Mouse (Mus musculus) spleen, adult 12 weeks (tissue): ENCODE results near the gene Cryl1.

Experiments used
- DNase-seq: peaks from one replicate; pipeline ENCODE4 v3.0.0; 2022; ENCODE audit warnings: low spot score

Gene Cryl1

GRCm38 (mm10) chr14:57372348-57373102 lies 25.8 kb downstream of the Cryl1 start:
- peak; percentile 47 for DNase-seq

- no peak for DNase-seq
These were observed 31.0 kb downstream of the Cryl1 start for GRCm38 (mm10) chr14:57367327-57367726.

DNA sequence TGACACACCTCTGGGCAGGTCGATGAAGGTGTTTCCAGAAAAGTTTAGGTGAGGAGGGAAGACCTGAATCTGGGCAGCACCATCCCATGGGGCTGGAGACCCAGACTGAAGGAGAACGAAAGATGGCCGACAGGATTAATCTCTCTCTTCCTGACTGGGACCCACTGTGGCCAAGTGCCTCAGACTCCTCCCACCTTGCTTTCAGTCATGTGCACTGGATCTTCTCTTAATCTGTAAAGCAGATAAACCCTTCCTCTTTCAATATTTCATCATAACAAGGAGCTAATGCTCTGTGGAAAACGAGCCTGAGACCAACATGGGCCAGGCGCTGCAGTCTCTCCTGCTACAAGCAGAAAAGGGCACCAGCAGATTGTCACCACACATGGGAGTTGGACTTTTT lies 31.6 kb downstream of the Cryl1 start:
- DNase-seq = no peak

DNA sequence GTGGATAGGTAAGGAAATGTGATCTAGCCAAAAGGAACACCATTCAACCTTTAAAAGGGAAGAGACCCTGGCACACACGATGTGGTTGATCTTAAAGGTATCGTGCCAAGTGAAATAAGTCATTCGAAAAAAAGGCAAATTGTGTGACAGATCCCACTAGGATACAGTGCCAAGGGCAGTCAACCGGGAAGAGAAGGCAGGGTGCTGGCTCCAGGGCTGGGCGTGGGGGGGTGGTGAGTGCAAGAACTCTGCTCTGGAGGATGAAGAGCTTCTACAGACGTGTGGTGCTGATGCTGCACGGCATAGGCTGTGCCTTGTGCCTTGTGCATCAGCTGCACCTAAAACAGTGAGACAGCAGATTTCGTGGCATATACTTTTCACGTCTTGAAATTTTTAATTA lies 33.0 kb downstream of the Cryl1 start:
- DNase-seq = no peak

DNA sequence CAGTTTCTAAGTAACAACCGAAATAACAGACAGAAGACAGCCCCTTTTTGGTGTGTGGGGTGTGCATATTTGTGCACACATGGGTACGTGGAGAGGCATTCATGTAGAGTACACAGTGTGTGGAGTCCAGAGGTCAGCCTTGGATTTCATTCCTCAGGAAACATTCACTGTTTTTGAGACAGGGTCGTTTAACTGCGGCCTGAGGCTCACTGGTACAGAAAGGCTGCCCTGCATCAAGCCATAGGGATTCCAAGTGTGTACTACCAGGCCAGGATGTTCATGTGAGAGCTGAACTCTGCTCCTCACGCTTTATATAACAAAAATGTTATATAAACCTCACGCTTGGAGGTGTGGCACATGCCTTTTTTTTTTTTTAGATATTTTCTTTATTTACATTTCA lies 34.5 kb downstream of the Cryl1 start:
- DNase-seq = no peak

GRCm38 (mm10) chr14:57362726-57363660 lies 35.3 kb downstream of the Cryl1 start:
- DNase-seq = no peak

DNA sequence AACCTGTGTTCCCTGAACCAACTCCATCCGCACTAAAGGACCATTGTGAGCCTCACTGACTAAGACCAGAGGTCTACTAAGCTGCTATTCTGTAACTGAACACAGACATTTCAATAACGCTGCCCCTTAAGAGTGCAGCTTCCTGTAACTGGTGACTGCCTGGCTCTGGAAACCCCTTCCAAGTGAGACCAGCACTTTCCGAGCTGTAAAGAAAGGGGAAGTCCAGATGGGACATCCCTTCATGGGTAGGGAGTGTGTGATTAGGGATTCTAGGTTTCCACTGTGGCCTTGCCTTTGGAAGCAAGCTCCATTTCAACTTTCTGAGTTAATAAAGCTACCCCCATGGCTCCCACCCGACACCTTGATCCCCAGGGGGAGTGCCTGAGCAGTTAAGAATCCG lies 41.3 kb downstream of the Cryl1 start:
- DNase-seq = no peak

DNA sequence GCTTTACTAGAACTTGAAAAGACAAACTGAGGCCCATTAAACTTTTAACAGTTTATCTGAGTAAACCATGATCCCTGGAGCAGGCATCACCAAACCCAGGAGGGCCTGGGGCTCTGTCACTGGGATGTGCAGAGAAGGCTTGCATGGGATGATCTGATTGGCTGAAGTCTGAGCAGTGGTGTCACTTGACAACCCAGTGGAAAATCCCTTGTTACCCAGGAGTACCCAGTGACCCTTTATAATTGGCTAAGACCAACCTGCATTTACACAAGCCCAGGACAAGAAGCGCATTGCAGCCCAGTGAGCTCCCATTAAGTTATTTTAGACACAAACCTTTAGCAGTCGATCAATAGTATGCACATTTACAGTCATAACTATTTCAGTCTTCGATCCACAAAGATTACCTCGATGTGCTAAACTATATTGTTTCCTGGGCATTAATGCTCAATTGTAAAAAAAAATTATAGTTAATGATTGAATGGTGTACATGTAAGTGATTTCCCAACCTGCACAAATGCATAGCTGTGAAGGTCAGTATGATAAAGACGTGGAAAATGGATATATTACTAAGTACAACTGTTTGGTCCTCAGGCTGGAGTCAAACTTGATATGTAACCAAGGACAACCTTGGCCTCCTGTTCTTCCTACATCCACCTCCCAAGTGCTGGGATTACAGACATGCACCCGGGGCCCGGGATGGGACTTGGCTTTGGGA lies 46.7 kb downstream of the Cryl1 start:
- DNase-seq = no peak

- DNase-seq = no peak
These were observed 48.4 kb downstream of the Cryl1 start for GRCm38 (mm10) chr14:57349955-57350354.

GRCm38 (mm10) chr14:57348155-57348554 lies 50.2 kb downstream of the Cryl1 start:
- no peak for DNase-seq

GRCm38 (mm10) chr14:57346135-57346534 lies 52.2 kb downstream of the Cryl1 start:
- no peak for DNase-seq

- no peak for DNase-seq
These were observed 53.4 kb downstream of the Cryl1 start for GRCm38 (mm10) chr14:57344781-57345492.

DNA sequence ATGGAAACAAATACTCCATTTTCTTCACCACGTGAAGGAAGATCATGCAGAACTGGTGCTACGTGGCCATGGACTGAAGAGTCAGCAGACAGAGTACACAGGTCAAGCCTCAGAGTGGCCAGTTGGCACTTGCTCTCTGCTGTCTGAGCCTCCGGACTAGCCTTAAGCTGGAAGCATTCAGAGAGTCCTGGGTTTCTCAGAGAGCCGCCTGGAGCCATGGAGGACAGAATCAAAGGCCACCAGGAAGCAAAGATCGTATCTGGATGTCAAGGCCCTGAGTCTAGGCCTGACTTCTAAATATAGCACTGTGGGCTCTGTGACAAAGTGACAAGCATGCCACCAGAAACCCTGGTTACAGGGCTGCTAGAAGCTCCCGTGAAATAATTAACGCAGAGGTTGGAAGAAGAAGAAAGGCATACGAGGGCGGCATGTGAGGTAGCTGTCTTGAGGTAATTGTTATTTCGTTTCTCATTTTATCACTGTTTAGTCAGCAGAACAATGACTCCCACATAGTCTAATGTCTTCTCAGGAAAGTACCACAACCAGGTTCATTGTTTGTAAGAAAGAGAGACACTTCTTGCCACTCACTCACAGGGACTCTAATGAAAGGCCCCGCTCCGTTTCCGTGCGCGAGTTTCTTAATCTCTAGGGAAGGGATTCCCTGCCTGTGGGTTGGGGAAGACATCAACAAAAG lies 55.1 kb downstream of the Cryl1 start:
- DNase-seq = no peak

GRCm38 (mm10) chr14:57342316-57343055 lies 55.8 kb downstream of the Cryl1 start:
- no peak for DNase-seq

DNA sequence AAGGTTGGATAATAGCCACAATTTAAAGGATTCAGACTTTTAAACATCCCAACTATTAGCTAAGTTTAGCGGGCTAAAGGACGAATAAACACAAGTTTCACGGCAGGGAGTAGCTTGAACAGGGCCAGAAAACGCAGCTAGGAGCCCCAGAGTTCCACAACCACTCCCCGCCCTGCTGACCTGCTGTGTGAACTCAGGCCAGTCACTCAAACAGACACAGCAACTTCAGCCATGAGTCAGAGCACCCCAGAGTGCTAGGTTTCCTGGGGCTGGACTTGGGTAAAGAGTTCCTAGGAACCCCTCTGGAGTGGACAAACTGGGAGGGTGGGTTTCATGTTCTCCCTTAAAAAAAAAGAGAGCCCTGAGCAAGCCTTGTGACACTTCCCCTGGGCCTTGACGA lies 59.7 kb downstream of the Cryl1 start:
- DNase-seq = no peak

- no peak for DNase-seq
These were observed 63.5 kb downstream of the Cryl1 start for GRCm38 (mm10) chr14:57334833-57335232.

- DNase-seq = no peak
These were observed 65.8 kb downstream of the Cryl1 start for GRCm38 (mm10) chr14:57332503-57332902.

DNA sequence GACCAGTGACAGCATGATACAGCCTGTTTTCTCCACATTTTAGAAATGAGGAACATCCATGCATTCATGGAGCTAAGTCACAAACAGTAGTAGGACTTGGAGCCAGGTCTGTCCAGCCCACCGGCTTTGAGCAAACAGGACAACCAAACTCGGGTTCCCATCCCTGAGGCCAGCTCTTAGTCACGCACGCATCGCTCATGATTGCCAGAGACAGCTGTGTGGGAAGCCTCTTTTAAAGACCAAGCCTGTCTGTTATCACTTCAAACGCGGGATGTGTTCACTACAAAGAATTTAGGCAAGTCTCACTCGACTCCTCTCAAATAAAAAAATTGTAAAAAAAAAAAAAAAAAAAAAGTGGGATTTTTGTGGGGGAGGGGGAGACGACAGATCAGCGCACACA lies 67.2 kb downstream of the Cryl1 start:
- no peak for DNase-seq

GRCm38 (mm10) chr14:57329600-57329999 lies 68.7 kb downstream of the Cryl1 start:
- no peak for DNase-seq

DNA sequence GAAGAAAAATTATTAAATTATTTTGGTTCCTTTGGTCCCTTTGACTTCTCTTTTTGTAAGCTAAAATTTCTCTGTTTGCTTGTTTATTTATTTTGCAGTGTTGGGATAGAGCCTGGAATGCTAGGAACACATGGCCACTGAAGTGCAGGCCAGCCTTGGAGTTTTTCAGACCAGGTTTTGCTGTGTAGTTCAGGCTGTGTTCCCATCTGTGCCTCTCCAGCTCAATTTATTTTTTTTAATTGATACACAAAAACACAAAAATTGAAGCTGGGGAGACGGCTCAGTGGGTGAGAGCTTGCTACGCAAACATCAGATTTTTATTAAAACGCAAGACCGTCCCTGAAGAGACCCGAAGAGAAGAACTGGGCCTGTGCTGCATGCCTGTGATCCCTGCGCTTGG lies 71.6 kb downstream of the Cryl1 start:
- DNase-seq = no peak

DNA sequence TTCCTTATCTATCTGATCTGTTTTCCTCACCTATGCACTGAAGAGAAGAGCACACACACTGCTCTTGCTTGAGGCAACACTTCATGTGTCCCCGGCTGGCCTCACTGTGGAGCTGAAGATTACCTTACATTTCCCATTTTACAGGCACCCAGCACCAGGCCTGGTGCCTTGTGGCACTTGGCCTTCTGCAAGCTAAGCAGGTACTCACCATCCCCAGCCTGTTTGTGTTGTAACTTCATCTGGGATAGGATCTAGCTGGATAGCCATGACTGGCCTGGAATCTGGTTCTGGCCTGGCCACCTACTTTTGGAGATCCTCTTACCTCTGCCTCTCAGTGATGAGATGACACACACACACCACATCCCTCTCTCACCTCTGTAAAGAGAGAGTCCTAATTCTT lies 79.5 kb downstream of the Cryl1 start:
- no peak for DNase-seq
